Mouse (Mus musculus) lung, postnatal 0 days (tissue): Measurements from ENCODE around the gene Spdl1.

Experiments used
- CTCF ChIP-seq: IDR thresholded peaks from 2 replicates; pipeline ENCODE4 v1.5.1; 2016; ENCODE audit warnings: antibody characterized with exemption, mild to moderate bottlenecking
- EP300 ChIP-seq: IDR thresholded peaks from 2 replicates; pipeline ENCODE4 v1.6.1; 2016; ENCODE audit warnings: antibody characterized with exemption, mild to moderate bottlenecking, control low read depth

GRCm38 (mm10) chr11:34845567-34846267, 12.3 kb upstream of the Spdl1 start:
- TF ChIP-seq CTCF (no peak), EP300 (peak; percentile 65)
